Mouse (Mus musculus): ENCODE data around the gene Grb7. TPM values are rescaled to one million over a fixed set of nuclear protein-coding genes. Genes with fewer than 3 reads are reported as not detected.

The Grb7 gene
- polyA plus RNA-seq, 1 experiment from 2014 or later: 0.50 TPM

GRCm38 (mm10) chr11:98479940-98480497, 33.8 kb downstream of the Grb7 start:
- H3K27me3 ChIP-seq (ENCODE audit: control insufficient read depth, insufficient read depth, low read length): no peaks in the 10 kb centered on the region
- no peaks in the 10 kb centered on the region for H3K9me3 ChIP-seq (ENCODE audit: control insufficient read depth, low read length)
- no peak overlapping the region for H3K9ac ChIP-seq (ENCODE audit: low read length)
- H3K27ac ChIP-seq (replicated peaks in 1 of 2; ENCODE audit: control insufficient read depth in 1 of 2, insufficient read depth in 1 of 2, low read depth in 2 of 2, low read length in 2 of 2): no peak overlapping the region
- no peak overlapping the region for H3K4me3 ChIP-seq (ENCODE audit: control insufficient read depth in 1 of 2, insufficient read depth in 1 of 2, low read depth in 1 of 2, low read length in 2 of 2)
- H3K4me1 ChIP-seq (ENCODE audit: control insufficient read depth in 2 of 2, insufficient read depth in 2 of 2, low read length in 2 of 2): peaks cover 0 to 7% of the 10 kb centered on the region in 2 experiments; a peak in 2 of 4 replicates
- H3K36me3 ChIP-seq (ENCODE audit: control insufficient read depth, insufficient read depth, low read length): no peaks in the 10 kb centered on the region
- no peak for ATAC-seq (ENCODE audit: insufficient number of reproducible peaks, insufficient read depth, low FRiP score, low read depth)
- 76% methylated on average over 12 of the region's 12 CpGs for whole genome bisulfite sequencing
- H3K4me2 ChIP-seq (ENCODE audit: low read length): no peak overlapping the region

- no peak overlapping the region for H3K4me3 ChIP-seq (ENCODE audit: control insufficient read depth in 1 of 2, insufficient read depth in 1 of 2, low read depth in 1 of 2, low read length in 2 of 2)
- no peak overlapping the region for H3K4me2 ChIP-seq (ENCODE audit: low read length)
- WGBS: 66% methylated on average over 6 of the region's 6 CpGs
- no peaks in the 10 kb centered on the region for H3K27me3 ChIP-seq (ENCODE audit: control insufficient read depth, insufficient read depth, low read length)
- H3K27ac ChIP-seq (replicated peaks in 1 of 2; ENCODE audit: control insufficient read depth in 1 of 2, insufficient read depth in 1 of 2, low read depth in 2 of 2, low read length in 2 of 2): no peak overlapping the region
- peaks cover 0 to 7% of the 10 kb centered on the region in 2 experiments; a peak in 2 of 4 replicates for H3K4me1 ChIP-seq (ENCODE audit: control insufficient read depth in 2 of 2, insufficient read depth in 2 of 2, low read length in 2 of 2)
- H3K9ac ChIP-seq (ENCODE audit: low read length): no peak overlapping the region
- H3K36me3 ChIP-seq (ENCODE audit: control insufficient read depth, insufficient read depth, low read length): no peaks in the 10 kb centered on the region
- no peak for ATAC-seq (ENCODE audit: insufficient number of reproducible peaks, insufficient read depth, low FRiP score, low read depth)
- H3K9me3 ChIP-seq (ENCODE audit: control insufficient read depth, low read length): no peaks in the 10 kb centered on the region
Measured at GRCm38 (mm10) chr11:98481231-98481630, 35.0 kb downstream of the Grb7 start.

- 83% methylated on average over 10 of the region's 10 CpGs for WGBS
- Histone ChIP-seq H3K4me3 (ENCODE audit: control insufficient read depth in 1 of 2, insufficient read depth in 1 of 2, low read depth in 1 of 2, low read length in 2 of 2) (no peak overlapping the region), H3K4me1 (ENCODE audit: control insufficient read depth in 2 of 2, insufficient read depth in 2 of 2, low read length in 2 of 2) (peaks cover 0 to 7% of the 10 kb centered on the region in 2 experiments; a peak in 1 of 4 replicates), H3K27me3 (ENCODE audit: control insufficient read depth, insufficient read depth, low read length) (no peaks in the 10 kb centered on the region), H3K36me3 (ENCODE audit: control insufficient read depth, insufficient read depth, low read length) (no peaks in the 10 kb centered on the region), H3K9me3 (ENCODE audit: control insufficient read depth, low read length) (no peaks in the 10 kb centered on the region), H3K4me2 (ENCODE audit: low read length) (no peak overlapping the region), H3K9ac (ENCODE audit: low read length) (no peak overlapping the region), H3K27ac (replicated peaks in 1 of 2; ENCODE audit: control insufficient read depth in 1 of 2, insufficient read depth in 1 of 2, low read depth in 2 of 2, low read length in 2 of 2) (no peak overlapping the region)
- ATAC-seq (ENCODE audit: insufficient number of reproducible peaks, insufficient read depth, low FRiP score, low read depth): no peak
Measured at GRCm38 (mm10) chr11:98482067-98482466, 35.9 kb downstream of the Grb7 start.

GRCm38 (mm10) chr11:98485749-98486148, 39.6 kb downstream of the Grb7 start:
- Histone ChIP-seq H3K36me3 (ENCODE audit: control insufficient read depth, insufficient read depth, low read length) (no peaks in the 10 kb centered on the region), H3K27me3 (ENCODE audit: control insufficient read depth, insufficient read depth, low read length) (no peaks in the 10 kb centered on the region), H3K4me2 (ENCODE audit: low read length) (no peak overlapping the region), H3K4me3 (ENCODE audit: control insufficient read depth in 1 of 2, insufficient read depth in 1 of 2, low read depth in 1 of 2, low read length in 2 of 2) (no peak overlapping the region), H3K4me1 (ENCODE audit: control insufficient read depth in 2 of 2, insufficient read depth in 2 of 2, low read length in 2 of 2) (no peaks in the 10 kb centered on the region), H3K27ac (replicated peaks in 1 of 2; ENCODE audit: control insufficient read depth in 1 of 2, insufficient read depth in 1 of 2, low read depth in 2 of 2, low read length in 2 of 2) (no peak overlapping the region), H3K9ac (ENCODE audit: low read length) (no peak overlapping the region), H3K9me3 (ENCODE audit: control insufficient read depth, low read length) (no peaks in the 10 kb centered on the region)
- WGBS: 88% methylated on average over 2 of the region's 2 CpGs
- no peak for ATAC-seq (ENCODE audit: insufficient number of reproducible peaks, insufficient read depth, low FRiP score, low read depth)

- 65% methylated on average over 5 of the region's 5 CpGs for WGBS
Measured at GRCm38 (mm10) chr11:98487526-98488040, 41.4 kb downstream of the Grb7 start.

GRCm38 (mm10) chr11:98488540-98489234, 42.5 kb downstream of the Grb7 start:
- Histone ChIP-seq H3K9ac (ENCODE audit: low read length) (no peak overlapping the region), H3K4me3 (ENCODE audit: control insufficient read depth in 1 of 2, insufficient read depth in 1 of 2, low read depth in 1 of 2, low read length in 2 of 2) (no peak overlapping the region), H3K27me3 (ENCODE audit: control insufficient read depth, insufficient read depth, low read length) (no peaks in the 10 kb centered on the region), H3K27ac (replicated peaks in 1 of 2; ENCODE audit: control insufficient read depth in 1 of 2, insufficient read depth in 1 of 2, low read depth in 2 of 2, low read length in 2 of 2) (no peak overlapping the region), H3K9me3 (ENCODE audit: control insufficient read depth, low read length) (no peaks in the 10 kb centered on the region), H3K4me1 (ENCODE audit: control insufficient read depth in 2 of 2, insufficient read depth in 2 of 2, low read length in 2 of 2) (no peaks in the 10 kb centered on the region), H3K4me2 (ENCODE audit: low read length) (no peak overlapping the region), H3K36me3 (ENCODE audit: control insufficient read depth, insufficient read depth, low read length) (no peaks in the 10 kb centered on the region)
- 64% methylated on average over 20 of the region's 20 CpGs for WGBS
- ATAC-seq (ENCODE audit: insufficient number of reproducible peaks, insufficient read depth, low FRiP score, low read depth): no peak

More at GRCm38 (mm10) chr11:98487526-98488040, 41.4 kb downstream of the Grb7 start:
- Histone ChIP-seq H3K9me3 (ENCODE audit: control insufficient read depth, low read length) (no peaks in the 10 kb centered on the region), H3K4me3 (ENCODE audit: control insufficient read depth in 1 of 2, insufficient read depth in 1 of 2, low read depth in 1 of 2, low read length in 2 of 2) (no peak overlapping the region), H3K27me3 (ENCODE audit: control insufficient read depth, insufficient read depth, low read length) (no peaks in the 10 kb centered on the region), H3K4me1 (ENCODE audit: control insufficient read depth in 2 of 2, insufficient read depth in 2 of 2, low read length in 2 of 2) (no peaks in the 10 kb centered on the region), H3K36me3 (ENCODE audit: control insufficient read depth, insufficient read depth, low read length) (no peaks in the 10 kb centered on the region), H3K4me2 (ENCODE audit: low read length) (no peak overlapping the region), H3K27ac (replicated peaks in 1 of 2; ENCODE audit: control insufficient read depth in 1 of 2, insufficient read depth in 1 of 2, low read depth in 2 of 2, low read length in 2 of 2) (no peak overlapping the region), H3K9ac (ENCODE audit: low read length) (no peak overlapping the region)
- ATAC-seq (ENCODE audit: insufficient number of reproducible peaks, insufficient read depth, low FRiP score, low read depth): no peak

GRCm38 (mm10) chr11:98491571-98491970, 45.4 kb downstream of the Grb7 start:
- ATAC-seq (ENCODE audit: insufficient number of reproducible peaks, insufficient read depth, low FRiP score, low read depth): no peak
- WGBS: 45% methylated on average over 7 of the region's 7 CpGs
- Histone ChIP-seq H3K27me3 (ENCODE audit: control insufficient read depth, insufficient read depth, low read length) (no peaks in the 10 kb centered on the region), H3K9me3 (ENCODE audit: control insufficient read depth, low read length) (no peaks in the 10 kb centered on the region), H3K36me3 (ENCODE audit: control insufficient read depth, insufficient read depth, low read length) (no peaks in the 10 kb centered on the region), H3K4me1 (ENCODE audit: control insufficient read depth in 2 of 2, insufficient read depth in 2 of 2, low read length in 2 of 2) (no peaks in the 10 kb centered on the region), H3K27ac (replicated peaks in 1 of 2; ENCODE audit: control insufficient read depth in 1 of 2, insufficient read depth in 1 of 2, low read depth in 2 of 2, low read length in 2 of 2) (no peak overlapping the region), H3K4me2 (ENCODE audit: low read length) (no peak overlapping the region), H3K9ac (ENCODE audit: low read length) (no peak overlapping the region), H3K4me3 (ENCODE audit: control insufficient read depth in 1 of 2, insufficient read depth in 1 of 2, low read depth in 1 of 2, low read length in 2 of 2) (no peak overlapping the region)

Measured in heart, embryonic 14.5 days (tissue).